Mouse (Mus musculus) liver, embryonic 14.5 days (tissue): ENCODE measurements at regions not wholly inside any gene's neighbourhood (a gene's known extent, or its start where the extent isn't known, plus 50 kb on each side); places are given as distances from the start of the nearest gene placed in this dataset.
"Not testable (repeated sequence)": the region's sequence is repeated elsewhere in the genome, so short reads cannot be mapped to it uniquely, and the experiment has no call there.

Source experiments
- CTCF ChIP-seq: IDR thresholded peaks from 2 replicates; pipeline ENCODE4 v1.5.1; 2016; ENCODE audit warnings: antibody characterized with exemption, low read depth, control low read depth
- EP300 ChIP-seq: IDR thresholded peaks from 2 replicates; pipeline ENCODE4 v1.6.1; 2016; ENCODE audit warnings: antibody characterized with exemption, low read depth

GRCm38 (mm10) chr12:45175259-45175658 is 100.8 kb upstream of the Stxbp6 start:
- TF ChIP-seq EP300, CTCF: not testable (repeated sequence)
